Mouse (Mus musculus): Measurements from ENCODE around the gene Apof. TPM values are rescaled to one million over a fixed set of nuclear protein-coding genes. Genes with fewer than 3 reads are reported as not detected.

Gene Apof
- total and polyA plus RNA-seq, 3 experiments: not detected

DNA sequence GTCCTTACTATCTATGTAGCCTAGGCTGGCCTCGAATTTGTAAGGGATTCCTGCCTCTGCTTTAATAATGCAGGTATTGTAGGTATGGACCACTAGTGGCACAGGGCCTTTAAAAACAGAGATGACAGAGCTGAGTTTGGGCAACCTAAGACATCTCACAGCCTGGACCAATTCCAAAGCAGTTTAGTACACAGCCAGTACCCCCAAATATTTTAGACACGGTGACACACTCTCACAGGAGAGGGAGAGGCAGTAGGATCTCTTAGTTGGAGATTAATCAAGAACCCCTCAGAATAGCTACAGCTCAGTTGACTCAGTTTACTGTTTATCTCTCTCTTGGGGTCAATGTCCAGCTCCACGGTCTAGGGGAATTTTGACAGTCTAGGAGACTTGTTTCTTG lies 33.9 kb downstream of the Apof start:
- peak overlapping the region; percentile 68 to 85 for H3K4me3 ChIP-seq (ENCODE audit: control insufficient read depth in 1 of 2, insufficient read depth in 1 of 2, low read depth in 2 of 2, low read length in 2 of 2)
- H3K27me3 ChIP-seq (ENCODE audit: control insufficient read depth in 1 of 2, insufficient read depth in 2 of 2, low read length in 2 of 2): no peaks in the 10 kb centered on the region
- DNase-seq (ENCODE audit: low read depth, low spot score): peak; percentile 61
- peak overlapping the region; percentile 93 for H3K27ac ChIP-seq (ENCODE audit: control insufficient read depth, low read depth, low read length)
- TF ChIP-seq USF1 (IDR thresholded peaks at IDR 0.05; ENCODE audit: low read depth, low read length) (no peak), TCF12 (IDR thresholded peaks at IDR 0.05; ENCODE audit: low read depth, low read length) (no peak), E2F4 (IDR thresholded peaks at IDR 0.05; ENCODE audit: borderline replicate concordance, low read depth, low read length) (no peak), ETS1 (IDR thresholded peaks at IDR 0.05; ENCODE audit: low read depth, low read length) (0 out of 2 replicates have a peak, but pooled peaks have one; percentile 27), UBTF (IDR thresholded peaks at IDR 0.05; ENCODE audit: borderline replicate concordance, insufficient read depth, low read depth, low read length) (no peak), ELF1 (IDR thresholded peaks at IDR 0.05; ENCODE audit: low read depth, low read length) (no peak)
- no peaks in the 10 kb centered on the region for H3K9me3 ChIP-seq (replicated peaks; ENCODE audit: insufficient read depth, low read length)
- H3K4me1 ChIP-seq (ENCODE audit: control insufficient read depth in 1 of 2, insufficient read depth in 2 of 2, low read length in 2 of 2): peaks cover 5 to 16% of the 10 kb centered on the region in 2 experiments
- peaks cover 0 to 18% of the 10 kb centered on the region in 2 experiments; a peak in 2 of 4 replicates for H3K36me3 ChIP-seq (ENCODE audit: control insufficient read depth in 1 of 2, insufficient read depth in 2 of 2, low read length in 2 of 2)
- H3K9ac ChIP-seq (ENCODE audit: control insufficient read depth, low read depth, low read length, poor library complexity, severe bottlenecking): peak overlapping the region; percentile 90
- peaks cover 6% of the 10 kb centered on the region; the same call in 1 of the 2 replicates for H3K79me2 ChIP-seq (ENCODE audit: control insufficient read depth, insufficient read depth, low read length, poor library complexity)

DNA sequence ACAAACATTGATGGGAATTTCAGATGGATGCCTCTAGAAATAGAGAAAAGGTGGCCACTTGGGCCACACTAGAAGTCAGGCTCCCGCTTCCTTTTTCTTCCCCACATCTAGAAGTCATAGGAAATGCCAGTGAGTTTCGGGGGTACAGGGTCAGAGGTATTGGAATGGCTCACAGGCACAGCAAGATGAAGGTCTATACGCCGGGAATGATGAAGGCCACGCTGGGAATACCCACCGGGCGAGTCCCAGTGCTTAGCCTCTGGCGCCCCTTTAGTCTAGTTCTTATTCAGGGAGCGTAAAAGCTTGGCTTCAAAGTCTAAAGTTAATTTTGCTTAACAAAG lies 34.3 kb downstream of the Apof start:
- no peak for TF ChIP-seq TAL1 (IDR thresholded peaks at IDR 0.05; ENCODE audit: low read length)
- TF ChIP-seq ELF1 (IDR thresholded peaks at IDR 0.05; ENCODE audit: low read depth, low read length): no peak
- TF ChIP-seq CTCF (IDR thresholded peaks at IDR 0.05 in 2 of 3, conservative IDR thresholded peaks at IDR 0.05 in 1 of 3; ENCODE audit: control insufficient read depth in 1 of 3, insufficient read depth in 1 of 3, low read depth in 2 of 3, low read length in 3 of 3, poor library complexity in 1 of 3, severe bottlenecking in 1 of 3): no peak
- no peak for TF ChIP-seq MAZ (IDR thresholded peaks at IDR 0.05; ENCODE audit: low read depth, low read length)
- no peak for TF ChIP-seq NELFE (IDR thresholded peaks at IDR 0.05; ENCODE audit: low read depth, low read length)
- TF ChIP-seq MXI1 (IDR thresholded peaks at IDR 0.05; ENCODE audit: low read depth, low read length): no peak
- TF ChIP-seq TBP (IDR thresholded peaks at IDR 0.05; ENCODE audit: low read depth, low read length): no peak
- TF ChIP-seq E2F4 (IDR thresholded peaks at IDR 0.05; ENCODE audit: borderline replicate concordance, low read depth, low read length): no peak
- no peak for TF ChIP-seq RAD21 (IDR thresholded peaks at IDR 0.05; ENCODE audit: low read depth, low read length)
- no peak for TF ChIP-seq USF2 (IDR thresholded peaks at IDR 0.05; ENCODE audit: borderline replicate concordance in 1 of 2, insufficient read depth in 1 of 2, low read depth in 1 of 2, low read length in 2 of 2)
- no peak for TF ChIP-seq ZKSCAN1 (IDR thresholded peaks at IDR 0.05; ENCODE audit: low read depth, low read length)
- TF ChIP-seq CHD1 (IDR thresholded peaks at IDR 0.05; ENCODE audit: low read depth, low read length): no peak
- Histone ChIP-seq H3K27ac (ENCODE audit: control insufficient read depth, low read depth, low read length) (peak overlapping the region; percentile 93), H3K9ac (ENCODE audit: control insufficient read depth, low read depth, low read length, poor library complexity, severe bottlenecking) (peak overlapping the region; percentile 90), H3K4me1 (ENCODE audit: control insufficient read depth in 1 of 2, insufficient read depth in 2 of 2, low read length in 2 of 2) (peaks cover 5 to 12% of the 10 kb centered on the region in 2 experiments), H3K9me3 (replicated peaks; ENCODE audit: insufficient read depth, low read length) (no peaks in the 10 kb centered on the region), H3K4me3 (ENCODE audit: control insufficient read depth in 1 of 2, insufficient read depth in 1 of 2, low read depth in 2 of 2, low read length in 2 of 2) (peak overlapping the region; percentile 68 to 85), H3K27me3 (ENCODE audit: control insufficient read depth in 1 of 2, insufficient read depth in 2 of 2, low read length in 2 of 2) (no peaks in the 10 kb centered on the region), H3K79me2 (ENCODE audit: control insufficient read depth, insufficient read depth, low read length, poor library complexity) (peaks cover 6% of the 10 kb centered on the region; the same call in 1 of the 2 replicates), H3K36me3 (ENCODE audit: control insufficient read depth in 1 of 2, insufficient read depth in 2 of 2, low read length in 2 of 2) (peaks cover 0 to 17% of the 10 kb centered on the region in 2 experiments; a peak in 2 of 4 replicates)
- DNase-seq (ENCODE audit: low read depth, low spot score): no peak

Measured in MEL (cell line).